Mouse (Mus musculus) testis, adult 2 months (tissue): ENCODE data around the gene Pard3. TPM values are rescaled to one million over a fixed set of nuclear protein-coding genes. Genes with fewer than 3 reads are reported as not detected.

Experiments
- H3K27ac ChIP-seq: fragments of 200-500 bp; 2 replicates; pipeline ENCODE4 v1.5.1; 2012; ENCODE audit warnings: low read depth, low read length; ENCODE audit not compliant: control insufficient read depth, insufficient read depth
- H3K27me3 ChIP-seq: fragments of 200-500 bp; 2 replicates; pipeline ENCODE4 v1.6.1; 2012; ENCODE audit warnings: mild to moderate bottlenecking, low read length, moderate library complexity; ENCODE audit not compliant: control insufficient read depth, insufficient read depth
- H3K36me3 ChIP-seq: fragments of 200-500 bp; 2 replicates; pipeline ENCODE4 v1.6.1; 2012; ENCODE audit warnings: mild to moderate bottlenecking, low read length; ENCODE audit not compliant: control insufficient read depth, insufficient read depth
- H3K4me1 ChIP-seq: fragments of 200-500 bp; 2 replicates; pipeline ENCODE4 v1.6.1; 2012; ENCODE audit warnings: low read length; ENCODE audit not compliant: control insufficient read depth, insufficient read depth
- H3K4me3 ChIP-seq: fragments of 200-500 bp; 2 replicates; pipeline ENCODE4 v1.5.1; 2012; ENCODE audit warnings: low read depth, mild to moderate bottlenecking, low read length, moderate library complexity, mixed read lengths; ENCODE audit not compliant: control insufficient read depth
- CTCF ChIP-seq: fragments of 200-500 bp; IDR thresholded peaks from 2 replicates; pipeline ENCODE4 v1.5.1; 2012; ENCODE audit warnings: low read depth, mild to moderate bottlenecking, inconsistent platforms, low read length, moderate library complexity; ENCODE audit not compliant: control insufficient read depth, insufficient read depth, insufficient replicate concordance
- POLR2A ChIP-seq: fragments of 200-500 bp; IDR thresholded peaks from 2 replicates; pipeline ENCODE4 v1.6.1; 2012; ENCODE audit warnings: low read depth, mild to moderate bottlenecking, inconsistent platforms, low read length, moderate library complexity; ENCODE audit not compliant: control insufficient read depth
- polyA plus RNA-seq: library from polyadenylated mRNA; depleted of rRNA; stranded (reverse); fragments of >200 nt; gene quantifications from 2 replicates; pipeline ENCODE4 v1.2.3, GENCODE M21; 2012

The Pard3 gene
- polyA plus RNA-seq, 1 experiment, result 4.1 TPM

GRCm38 (mm10) chr8:127192331-127192730 lies 128.6 kb downstream of the Pard3 start:
- TF ChIP-seq CTCF (no peak), POLR2A (no peak)
- Histone ChIP-seq H3K27me3 (no peaks in the 10 kb centered on the region), H3K4me1 (no peaks in the 10 kb centered on the region), H3K4me3 (no peak overlapping the region), H3K27ac (no peak overlapping the region), H3K36me3 (no peaks in the 10 kb centered on the region)

DNA sequence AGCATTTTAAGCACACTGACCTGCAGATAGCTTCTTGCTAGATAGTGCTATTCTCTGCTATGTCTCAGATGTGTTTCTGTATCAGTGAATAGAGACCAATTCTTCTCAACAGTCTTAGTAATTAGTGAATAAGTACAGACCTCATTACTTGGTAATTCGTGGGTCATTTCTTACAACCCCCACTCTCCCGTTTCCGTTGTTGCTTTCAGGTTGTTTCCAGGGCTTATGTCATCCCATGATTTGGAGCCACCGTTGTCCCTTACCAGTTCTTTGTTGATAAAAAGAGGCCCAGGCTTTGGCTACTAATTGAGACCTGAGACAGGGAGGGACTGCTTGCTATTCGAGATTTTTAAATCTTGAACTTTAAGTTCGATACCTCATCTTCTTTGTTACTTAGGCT lies 129.7 kb downstream of the Pard3 start:
- H3K27me3 ChIP-seq, result no peaks in the 10 kb centered on the region
- H3K36me3 ChIP-seq, result no peaks in the 10 kb centered on the region
- TF ChIP-seq POLR2A, result no peak
- no peak for TF ChIP-seq CTCF
- H3K4me1 ChIP-seq, result no peaks in the 10 kb centered on the region
- H3K4me3 ChIP-seq, result no peak overlapping the region
- H3K27ac ChIP-seq, result no peak overlapping the region

- no peak overlapping the region for H3K27ac ChIP-seq
- no peaks in the 10 kb centered on the region for H3K4me1 ChIP-seq
- H3K27me3 ChIP-seq, result no peaks in the 10 kb centered on the region
- no peaks in the 10 kb centered on the region for H3K36me3 ChIP-seq
- no peak overlapping the region for H3K4me3 ChIP-seq
- TF ChIP-seq CTCF, result no peak
- TF ChIP-seq POLR2A, result no peak
These were observed 131.2 kb downstream of the Pard3 start for GRCm38 (mm10) chr8:127194786-127195407.

- Histone ChIP-seq H3K36me3 (no peaks in the 10 kb centered on the region), H3K4me3 (no peak overlapping the region), H3K27me3 (no peaks in the 10 kb centered on the region), H3K4me1 (no peaks in the 10 kb centered on the region), H3K27ac (no peak overlapping the region)
- TF ChIP-seq CTCF (no peak), POLR2A (no peak)
These were observed 133.0 kb downstream of the Pard3 start for GRCm38 (mm10) chr8:127196505-127197265.

DNA sequence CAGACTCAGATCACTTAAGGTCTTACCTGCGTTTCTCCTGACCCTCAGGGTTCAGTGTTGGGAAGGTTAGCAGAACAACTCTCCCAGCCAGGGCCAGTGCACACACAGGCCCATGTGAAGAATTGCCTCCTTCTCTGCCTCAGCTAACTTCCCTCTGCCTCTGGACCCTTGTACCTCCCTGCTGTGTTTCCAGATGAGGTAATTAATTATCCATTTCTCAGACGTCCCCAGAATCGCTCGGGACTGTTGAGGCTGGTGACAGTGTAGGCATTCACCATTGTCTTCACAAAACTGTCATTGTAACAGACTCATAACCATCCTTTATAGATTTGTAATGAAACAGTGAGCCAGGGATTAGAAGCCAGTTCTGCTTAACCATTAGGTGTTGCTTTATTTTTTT lies 143.8 kb downstream of the Pard3 start:
- no peak overlapping the region for H3K27ac ChIP-seq
- no peaks in the 10 kb centered on the region for H3K36me3 ChIP-seq
- H3K4me1 ChIP-seq, result no peaks in the 10 kb centered on the region
- H3K27me3 ChIP-seq, result no peaks in the 10 kb centered on the region
- no peak for TF ChIP-seq POLR2A
- TF ChIP-seq CTCF, result no peak
- no peak overlapping the region for H3K4me3 ChIP-seq

- no peaks in the 10 kb centered on the region for H3K27me3 ChIP-seq
- H3K4me1 ChIP-seq, result no peaks in the 10 kb centered on the region
- no peak overlapping the region for H3K27ac ChIP-seq
- no peak overlapping the region for H3K4me3 ChIP-seq
- no peaks in the 10 kb centered on the region for H3K36me3 ChIP-seq
- TF ChIP-seq POLR2A (no peak), CTCF (no peak)
These were observed 146.9 kb downstream of the Pard3 start for GRCm38 (mm10) chr8:127210621-127211020.

DNA sequence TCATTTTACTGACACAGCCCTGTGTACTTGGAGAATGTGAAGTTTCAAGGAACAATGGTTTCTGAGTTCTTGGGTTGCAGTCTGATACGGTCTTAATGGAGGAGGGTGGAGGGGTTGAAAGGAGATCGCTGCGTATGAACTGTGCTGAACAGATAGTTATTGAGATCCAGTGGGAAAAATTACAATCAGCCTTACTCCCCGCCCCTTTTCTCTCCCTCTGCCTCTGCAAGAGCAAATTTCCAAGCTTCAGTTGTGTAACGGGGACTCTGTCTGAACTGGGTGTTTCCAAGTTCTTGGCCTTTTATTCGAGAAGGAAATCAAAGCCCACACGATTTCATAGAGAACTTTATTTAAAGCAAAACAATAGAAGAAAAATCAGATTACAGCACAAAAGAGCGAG lies 150.6 kb downstream of the Pard3 start:
- Histone ChIP-seq H3K4me1 (no peaks in the 10 kb centered on the region), H3K36me3 (no peaks in the 10 kb centered on the region), H3K27ac (0 out of 2 replicates have a peak overlapping the region, but pooled peaks have one; percentile 6), H3K4me3 (no peak overlapping the region), H3K27me3 (no peaks in the 10 kb centered on the region)
- TF ChIP-seq POLR2A (no peak), CTCF (no peak)
